Comparison of ENCODE assay signal across 9 mouse cellular contexts in the genomic region with DNA sequence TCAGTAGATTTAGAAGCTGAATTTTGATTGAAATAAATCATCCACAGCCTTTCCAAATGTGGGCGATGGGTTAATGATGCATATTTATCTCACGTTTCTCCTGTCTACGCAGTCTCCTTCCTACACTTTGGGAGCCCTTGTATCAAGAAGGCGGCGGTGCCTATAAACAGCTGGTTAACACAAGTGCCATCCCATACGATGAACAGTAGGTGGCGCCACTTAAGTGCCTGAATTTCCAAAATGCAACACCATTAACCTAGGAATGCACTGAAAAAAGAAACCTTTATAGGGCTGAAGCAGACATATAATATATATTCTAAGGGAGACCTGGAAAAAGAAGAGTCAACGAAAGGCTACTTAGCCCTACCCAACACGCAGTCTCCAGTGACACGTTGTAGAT. TPM values are rescaled to one million over a fixed set of nuclear protein-coding genes. Genes with fewer than 3 reads are reported as not detected.
DNase-seq lines count a peak whose midpoint lies in the region; ATAC-seq and TF ChIP-seq lines count a peak whose summit lies in the region.
"Had no signal": no experiment of that assay in that cellular context is flagged by ENCODE, and none has a peak within 500 bp of the region (broad histone marks: within the 10 kb centered on the region; RNA-seq: fewer than 3 reads in every experiment).

No protein-coding gene starts in this region.

- H3K4me3 ChIP-seq in layer of hippocampus, adult 2 months: no peak overlapping the region

- no peak overlapping the region for H3K27ac ChIP-seq in layer of hippocampus, adult 2 months

- peak; percentile 96 for ATAC-seq in granulocyte monocyte progenitor cell, adult 5-6 weeks (replicated peaks; ENCODE audit: poor library complexity, severe bottlenecking)

- TF ChIP-seq CTCF in layer of hippocampus, adult 2 months (conservative IDR thresholded peaks at IDR 0.05): peak; percentile 95

- DNase-seq in adrenal gland, adult (ENCODE audit: inconsistent age in 2 of 2, low spot score in 1 of 2): peak; percentile 42 to 82
- no peak for DNase-seq in adrenal gland, adult 8-10 months
- peak; percentile 45 to 64 for DNase-seq in layer of hippocampus, adult 2 months (ENCODE audit: low spot score in 2 of 2)
- DNase-seq in layer of hippocampus, adult 9-10 months (ENCODE audit: low spot score): no peak
- peak; percentile 65 for DNase-seq in T-cell, adult 2 months (ENCODE audit: low spot score)
- peak; percentile 69 for DNase-seq in lung, postnatal 10 days
- peak; percentile 71 for DNase-seq in thymus, postnatal 0 days (ENCODE audit: low spot score)

RNA-seq across cellular contexts. Expression of gene Poc1b, which starts 9.5 kb away (rescaled TPM):
- total RNA-seq in adrenal gland, adult 8-10 months (2022): 10 to 100 TPM; 12.4 to 23.8 (median 18.0) TPM
- 1 to 10 TPM; 6.0 to 6.1 TPM for total RNA-seq in layer of hippocampus, adult 2 months (2021)
- total RNA-seq in granulocyte monocyte progenitor cell, adult 5-6 weeks (2014; fragmentation: Nextera tagmentation): 42.6 and 55.4 TPM in 2 replicates
- total RNA-seq in granulocyte monocyte progenitor cell, adult 5-6 weeks (2017): 13.4 and 14.6 TPM in 2 replicates
- 8.4 and 11.9 TPM in 2 replicates for polyA plus RNA-seq in thymus, postnatal 0 days (2015; fragmentation: Nextera tagmentation; extraction: Ambion mirVana)

RNA-seq across cellular contexts. Expression of gene Galnt4, which starts 10.6 kb away (rescaled TPM):
- total RNA-seq in adrenal gland, adult 8-10 months (2022): 1 to 10 TPM; 7.0 to 7.6 (median 7.2) TPM
- total RNA-seq in layer of hippocampus, adult 2 months (2021): 1 to 10 TPM; 3.6 to 3.9 TPM
- total RNA-seq in granulocyte monocyte progenitor cell, adult 5-6 weeks (2014; fragmentation: Nextera tagmentation): 6.5 and 8.3 TPM in 2 replicates
- total RNA-seq in granulocyte monocyte progenitor cell, adult 5-6 weeks (2017): 12.2 and 14.5 TPM in 2 replicates
- 7.0 and 7.9 TPM in 2 replicates for polyA plus RNA-seq in thymus, postnatal 0 days (2015; fragmentation: Nextera tagmentation; extraction: Ambion mirVana)

RNA-seq across cellular contexts. Expression of gene Phxr2, which starts 28.8 kb away (rescaled TPM):
- total RNA-seq in adrenal gland, adult 8-10 months (2022): not detected
- total RNA-seq in layer of hippocampus, adult 2 months (2021): not detected
- total RNA-seq in granulocyte monocyte progenitor cell, adult 5-6 weeks (2014; fragmentation: Nextera tagmentation): 0.49 TPM in 1 of 2 replicates, not detected in the other
- not detected in 2 replicates for total RNA-seq in granulocyte monocyte progenitor cell, adult 5-6 weeks (2017)
- 0.43 and 0.50 TPM in 2 replicates for polyA plus RNA-seq in thymus, postnatal 0 days (2015; fragmentation: Nextera tagmentation; extraction: Ambion mirVana)
- total RNA-seq: layer of hippocampus, postnatal 25 days had no signal

Comparison
In these comparisons a context has a peak if more than half of its experiments do, and no peak if none do; other contexts are left out.
1. DNase-seq: peak in adrenal gland, adult (2 of 2), layer of hippocampus, adult 2 months (2 of 2), T-cell, adult 2 months (single experiment), lung, postnatal 10 days (single experiment) and thymus, postnatal 0 days (single experiment); none in adrenal gland, adult 8-10 months (single experiment) and layer of hippocampus, adult 9-10 months (single experiment).